Mouse (Mus musculus) liver, adult (tissue): ENCODE results near the gene Rpl38.

ENCODE experiments used
- GATA4 ChIP-seq: IDR thresholded peaks from 2 replicates; pipeline ENCODE4 v1.6.1; 2014; ENCODE audit warnings: mild to moderate bottlenecking, low read length; ENCODE audit not compliant: insufficient replicate concordance

Rpl38 gene

DNA sequence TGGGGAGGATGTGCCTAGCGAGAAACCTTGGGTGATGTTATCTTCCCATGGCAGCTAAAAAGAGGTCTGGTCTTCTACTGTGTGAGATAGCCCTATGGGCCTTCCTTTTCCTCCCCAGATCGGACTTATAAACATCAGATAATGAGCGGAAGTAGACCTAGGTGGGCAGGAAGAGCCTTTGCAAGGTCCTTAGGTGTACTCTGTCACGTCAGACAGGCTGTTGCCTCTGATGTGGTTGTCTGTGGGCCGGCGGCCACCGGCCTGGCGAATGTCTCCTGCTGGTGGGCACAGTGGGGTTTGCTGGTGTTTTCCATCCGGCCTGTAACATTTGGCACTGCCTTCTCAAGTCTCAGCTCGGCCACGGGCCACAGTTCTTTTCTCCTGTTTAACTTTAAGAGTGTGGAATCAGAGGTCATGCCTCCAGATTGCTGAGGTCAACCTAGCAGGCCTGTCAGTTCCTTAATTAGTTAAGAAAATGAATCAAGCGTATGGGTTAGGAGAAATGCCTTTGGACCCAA is 1.4 kb downstream of the Rpl38 start:
- TF ChIP-seq GATA4: no peak

GRCm38 (mm10) chr11:114671147-114671546 is 2.8 kb downstream of the Rpl38 start:
- TF ChIP-seq GATA4: no peak

- no peak for TF ChIP-seq GATA4
Measured at GRCm38 (mm10) chr11:114672794-114673718, 4.7 kb downstream of the Rpl38 start.

GRCm38 (mm10) chr11:114673719-114674050 is 5.4 kb downstream of the Rpl38 start:
- TF ChIP-seq GATA4: no peak

- TF ChIP-seq GATA4: no peak
Measured at GRCm38 (mm10) chr11:114674180-114674579, 5.9 kb downstream of the Rpl38 start.

DNA sequence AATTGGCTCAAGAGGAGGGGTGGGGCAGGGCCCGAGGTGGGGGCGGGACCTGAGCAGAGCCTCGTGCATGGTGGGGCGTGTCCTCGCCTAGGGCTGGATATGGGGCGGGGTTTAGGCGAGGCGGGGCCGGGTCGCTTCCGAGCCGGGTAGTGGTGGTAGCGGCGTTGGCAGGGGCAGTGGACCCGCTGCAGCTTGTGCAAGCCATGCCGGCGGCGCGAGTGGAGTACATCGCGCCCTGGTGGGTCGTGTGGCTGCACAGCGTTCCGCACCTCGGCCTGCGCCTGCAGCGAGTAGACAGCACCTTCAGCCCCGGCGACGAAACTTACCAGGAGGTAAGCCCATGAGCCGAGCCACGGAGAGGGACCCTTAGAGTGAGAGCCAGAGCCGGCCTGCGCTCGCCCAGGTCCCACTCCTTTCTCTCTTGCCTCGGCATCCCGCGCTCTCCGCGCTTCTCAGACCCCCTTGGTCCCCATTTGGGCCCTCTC is 7.1 kb downstream of the Rpl38 start, which contains the start of gene Ttyh2:
Gene Ttyh2, plus strand, starts transcription at position 91 of the 485 bp plus-strand sequence.
- no peak for TF ChIP-seq GATA4

- TF ChIP-seq GATA4: no peak
Measured at GRCm38 (mm10) chr11:114675826-114676401, 7.6 kb downstream of the Rpl38 start.

GRCm38 (mm10) chr11:114676431-114676830 is 8.1 kb downstream of the Rpl38 start:
- no peak for TF ChIP-seq GATA4

GRCm38 (mm10) chr11:114676896-114677530 is 8.7 kb downstream of the Rpl38 start:
- no peak for TF ChIP-seq GATA4

DNA sequence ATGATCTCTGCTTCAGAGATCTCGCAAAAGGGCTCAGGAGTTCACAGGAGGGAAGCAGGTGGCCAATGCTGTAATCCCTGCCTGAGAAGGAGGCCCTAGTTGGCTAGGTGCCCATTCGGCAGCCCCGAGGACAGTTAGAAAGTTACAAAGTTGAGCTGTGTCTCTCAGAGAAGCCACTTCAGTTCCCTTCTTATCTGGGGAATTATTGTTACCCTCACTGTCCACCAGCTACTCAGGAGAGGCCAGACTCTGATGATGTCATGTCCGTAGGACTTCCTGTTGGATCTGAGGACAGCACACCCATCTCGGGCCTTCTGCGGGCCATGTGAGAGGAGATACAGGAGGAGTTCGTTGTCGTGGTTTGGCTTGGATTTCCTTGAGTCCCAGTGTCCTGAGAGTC is 11.3 kb downstream of the Rpl38 start:
- TF ChIP-seq GATA4: no peak

DNA sequence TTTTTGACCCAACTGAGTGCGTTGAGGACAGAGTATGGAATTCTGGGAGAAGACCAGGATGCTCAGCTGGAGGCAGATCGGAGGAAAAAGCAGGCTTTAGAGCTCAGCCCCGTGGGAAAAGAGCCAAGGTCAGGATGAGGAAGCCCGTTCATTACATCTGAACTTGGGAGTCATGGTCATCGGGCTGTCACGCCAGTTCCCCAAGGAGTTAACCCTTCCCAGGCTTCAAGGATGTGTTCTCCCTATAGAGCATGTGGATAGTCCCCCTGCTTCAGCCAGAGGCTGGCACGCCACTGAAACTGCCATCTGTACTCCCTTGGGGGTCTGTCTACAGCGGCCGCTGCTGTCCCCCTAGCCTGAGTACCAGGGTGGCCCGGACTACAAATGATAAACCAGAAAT is 12.0 kb downstream of the Rpl38 start:
- TF ChIP-seq GATA4: no peak

- TF ChIP-seq GATA4: no peak
Measured at GRCm38 (mm10) chr11:114681054-114681453, 12.7 kb downstream of the Rpl38 start.

GRCm38 (mm10) chr11:114682321-114682900 is 14.1 kb downstream of the Rpl38 start:
- no peak for TF ChIP-seq GATA4

GRCm38 (mm10) chr11:114683029-114683721 is 14.9 kb downstream of the Rpl38 start:
- no peak for TF ChIP-seq GATA4

GRCm38 (mm10) chr11:114683722-114684621 is 15.6 kb downstream of the Rpl38 start:
- no peak for TF ChIP-seq GATA4
